Mouse (Mus musculus): ENCODE measurements around the gene Map7. TPM values are rescaled to one million over a fixed set of nuclear protein-coding genes. Genes with fewer than 3 reads are reported as not detected.

The Map7 gene
- 100 to 1,000 TPM; 106 to 165 (median 135) TPM for total RNA-seq (2022)

DNA sequence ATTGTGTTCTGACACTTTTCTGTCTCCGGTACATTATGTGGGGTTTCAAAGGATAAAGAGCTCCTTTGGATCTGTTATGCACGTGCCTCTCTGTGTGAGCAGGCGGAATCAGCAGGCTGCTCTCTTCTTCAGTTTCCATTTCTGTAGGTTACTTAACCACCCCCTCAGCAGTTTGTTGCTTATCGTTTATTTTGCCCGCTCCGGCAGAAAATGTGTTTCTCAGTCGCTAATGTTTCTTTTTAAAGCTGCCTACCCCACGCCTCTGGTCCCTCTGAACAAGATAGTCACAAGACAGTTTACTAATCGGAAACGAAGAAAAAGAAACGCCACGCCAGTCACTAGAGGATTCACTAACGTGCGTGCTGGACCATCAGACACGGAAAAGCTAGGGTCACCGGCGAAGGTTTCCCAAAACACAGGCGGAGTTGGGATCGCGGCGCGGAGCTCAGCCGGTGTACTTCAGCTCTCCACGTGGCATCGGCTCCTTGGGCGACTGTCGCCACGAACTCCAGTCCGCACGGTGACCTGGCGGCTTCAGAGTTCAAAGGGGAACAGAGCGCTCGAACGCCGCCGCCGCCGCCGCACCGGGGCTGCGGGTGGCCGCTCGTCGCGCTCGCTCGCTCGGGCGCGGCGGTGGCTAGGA, at the start of gene Map7:
Gene Map7, plus strand, starts transcription at position 342 of the 643 bp plus-strand sequence.
- DNase-seq (ENCODE audit: low spot score in 2 of 2) = peak in 1 of 2 experiments; percentile 29

DNA sequence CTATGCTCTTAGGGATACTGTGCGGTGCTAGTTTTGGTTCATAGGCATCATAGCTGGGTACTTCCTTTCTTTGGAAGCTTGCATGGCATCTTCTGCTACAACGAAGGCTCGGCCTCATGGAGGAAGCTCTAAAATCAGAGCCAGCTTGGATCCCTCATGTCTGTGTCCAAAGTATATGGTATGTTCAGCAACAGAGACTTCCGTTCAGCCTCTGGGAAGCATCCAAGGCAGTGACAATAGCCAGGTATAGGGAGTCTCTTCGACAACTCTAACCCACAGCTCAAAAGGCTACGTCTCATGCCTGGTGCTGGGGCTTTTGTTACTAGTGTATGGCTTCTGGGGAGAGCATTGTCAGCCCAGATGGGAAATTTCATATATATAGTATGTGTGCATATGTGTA, 46.8 kb upstream of the Map7 start:
- no peak for DNase-seq (ENCODE audit: low spot score in 2 of 2)

DNA sequence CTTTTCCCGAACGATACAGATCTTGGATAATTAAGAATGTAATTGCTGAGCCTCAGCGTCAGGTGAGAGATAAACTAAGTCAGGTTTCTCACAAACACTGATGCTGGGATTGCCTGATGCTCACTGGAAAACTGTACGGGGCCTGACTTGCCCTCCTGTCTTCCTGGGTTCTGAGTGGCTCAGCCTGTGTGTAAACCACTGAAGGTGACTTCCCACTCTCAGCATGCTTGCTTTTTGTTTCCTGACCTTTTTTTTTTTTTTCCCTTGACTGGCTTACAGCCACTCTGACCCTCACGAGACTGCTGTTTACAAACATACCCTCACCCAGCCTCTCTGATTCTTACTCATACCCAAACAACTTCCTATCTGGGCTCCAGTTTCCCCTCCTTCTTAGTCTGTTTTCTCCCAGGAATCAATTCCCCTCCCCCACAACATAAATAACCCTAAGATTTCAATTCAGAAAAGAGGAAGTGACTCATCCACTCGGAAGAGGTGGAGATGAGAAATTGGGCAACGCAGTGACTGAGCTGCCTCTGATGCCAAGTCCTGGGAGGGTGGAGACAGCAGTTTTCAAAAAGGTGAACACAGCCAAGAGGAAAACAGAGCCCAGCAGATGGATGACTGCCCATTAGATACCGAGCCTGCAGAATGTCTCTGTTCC, 43.9 kb upstream of the Map7 start:
- DNase-seq (ENCODE audit: low spot score in 2 of 2) = no peak

DNA sequence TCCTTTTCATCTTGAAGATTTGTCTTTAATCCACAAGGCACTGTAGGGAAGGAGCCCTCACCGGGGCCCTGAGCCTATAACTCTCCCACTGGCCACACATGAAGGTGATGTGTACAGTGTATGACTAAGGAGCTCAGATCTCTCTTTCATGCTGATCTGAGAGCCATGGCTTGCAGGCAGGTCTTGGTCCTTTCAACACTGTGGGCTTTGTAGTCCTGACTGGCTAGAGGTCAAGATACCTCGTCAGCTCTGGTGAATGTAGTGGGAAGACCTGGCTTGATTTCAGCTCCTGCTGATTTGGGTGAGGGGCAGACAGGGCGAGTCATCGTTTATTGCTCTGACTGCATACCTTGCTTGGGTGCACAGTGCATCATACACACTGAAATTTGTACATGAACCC, 42.7 kb upstream of the Map7 start:
- no peak for DNase-seq (ENCODE audit: low spot score in 2 of 2)

DNA sequence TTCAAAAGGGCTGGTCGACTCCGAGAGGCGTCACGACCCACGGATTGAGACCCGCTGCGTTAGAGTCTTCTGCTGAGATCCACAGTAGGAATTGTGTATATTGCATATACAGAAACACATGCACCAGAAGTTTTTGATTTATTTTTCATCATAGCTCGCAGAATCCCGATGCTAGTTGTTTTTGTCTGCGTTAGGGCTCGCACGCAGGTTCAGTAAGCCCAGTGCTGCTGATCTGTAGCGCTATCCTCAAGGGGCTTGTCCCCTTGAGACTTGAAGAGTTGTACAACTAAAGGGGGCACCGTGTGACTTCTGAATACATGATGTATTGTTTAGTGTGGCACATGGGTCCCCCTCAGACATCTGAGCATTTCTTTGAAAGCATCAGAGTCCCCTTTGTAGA, 41.2 kb upstream of the Map7 start:
- no peak for DNase-seq (ENCODE audit: low spot score in 2 of 2)

DNA sequence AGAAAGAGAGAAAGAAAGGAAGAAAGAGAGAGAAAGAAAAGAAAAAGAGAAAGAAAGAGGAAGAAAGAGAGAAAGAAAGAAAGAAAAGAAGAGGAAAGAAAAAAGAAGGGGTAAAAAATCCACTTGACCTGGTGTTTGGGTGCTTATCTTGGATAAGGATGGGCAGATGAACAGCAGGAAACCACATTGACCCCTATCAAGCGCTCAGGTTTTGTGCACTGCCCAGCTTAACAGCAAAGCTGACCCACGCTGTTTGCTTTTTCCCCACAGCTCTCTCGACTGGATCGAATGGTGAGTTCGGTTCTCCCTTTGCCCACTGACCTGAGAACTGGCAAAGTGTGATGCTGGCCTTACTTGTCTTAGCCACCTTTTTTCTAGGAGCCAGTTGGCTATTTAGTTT, 36.8 kb upstream of the Map7 start:
- no peak for DNase-seq (ENCODE audit: low spot score in 2 of 2)

DNA sequence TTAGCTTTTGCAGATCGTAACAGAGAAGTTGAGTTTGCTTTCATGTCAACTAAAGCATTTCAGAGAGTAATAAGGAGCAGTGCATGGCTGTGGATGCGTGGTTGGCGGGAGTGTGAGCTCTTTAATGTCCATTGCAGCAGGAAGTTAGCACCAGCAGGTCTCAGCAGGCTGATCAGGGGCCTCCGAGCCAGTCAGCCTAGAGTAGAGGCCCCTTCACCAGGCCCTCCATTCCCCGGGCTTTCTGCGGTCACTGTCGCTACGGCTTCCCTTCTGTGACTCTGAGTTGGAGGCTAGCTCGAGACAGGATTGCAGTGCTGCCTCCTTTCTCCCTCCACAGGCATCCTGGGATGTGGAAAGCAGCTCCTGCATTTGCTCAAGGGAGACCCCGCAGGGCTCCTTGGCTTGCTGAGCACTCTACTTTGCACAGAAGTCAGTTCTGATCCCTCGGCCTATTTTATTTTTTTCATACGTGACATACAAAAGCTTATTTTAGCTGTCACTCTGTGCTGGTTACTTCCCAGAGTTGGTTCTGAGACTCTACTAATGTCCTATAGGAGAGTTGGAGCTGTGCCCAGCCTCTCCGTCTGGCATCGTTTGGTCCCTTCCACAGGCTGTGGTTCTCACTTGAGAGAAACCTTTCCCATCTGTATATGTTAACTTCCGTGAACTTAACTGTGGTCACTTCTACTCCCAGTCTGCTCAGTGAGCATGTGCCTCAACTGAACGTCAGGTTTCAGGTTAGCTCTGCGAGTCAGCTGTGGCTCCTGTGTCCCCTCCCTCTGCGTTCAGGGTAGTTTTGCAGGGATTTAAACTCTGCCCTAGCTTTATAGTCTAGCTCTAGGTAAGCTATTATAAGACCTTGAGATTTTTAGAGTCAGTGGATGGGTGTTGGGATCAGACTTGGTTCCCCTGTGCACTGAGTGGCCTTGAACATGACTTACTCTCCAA, 36.0 kb upstream of the Map7 start:
- no peak for DNase-seq (ENCODE audit: low spot score in 2 of 2)

DNA sequence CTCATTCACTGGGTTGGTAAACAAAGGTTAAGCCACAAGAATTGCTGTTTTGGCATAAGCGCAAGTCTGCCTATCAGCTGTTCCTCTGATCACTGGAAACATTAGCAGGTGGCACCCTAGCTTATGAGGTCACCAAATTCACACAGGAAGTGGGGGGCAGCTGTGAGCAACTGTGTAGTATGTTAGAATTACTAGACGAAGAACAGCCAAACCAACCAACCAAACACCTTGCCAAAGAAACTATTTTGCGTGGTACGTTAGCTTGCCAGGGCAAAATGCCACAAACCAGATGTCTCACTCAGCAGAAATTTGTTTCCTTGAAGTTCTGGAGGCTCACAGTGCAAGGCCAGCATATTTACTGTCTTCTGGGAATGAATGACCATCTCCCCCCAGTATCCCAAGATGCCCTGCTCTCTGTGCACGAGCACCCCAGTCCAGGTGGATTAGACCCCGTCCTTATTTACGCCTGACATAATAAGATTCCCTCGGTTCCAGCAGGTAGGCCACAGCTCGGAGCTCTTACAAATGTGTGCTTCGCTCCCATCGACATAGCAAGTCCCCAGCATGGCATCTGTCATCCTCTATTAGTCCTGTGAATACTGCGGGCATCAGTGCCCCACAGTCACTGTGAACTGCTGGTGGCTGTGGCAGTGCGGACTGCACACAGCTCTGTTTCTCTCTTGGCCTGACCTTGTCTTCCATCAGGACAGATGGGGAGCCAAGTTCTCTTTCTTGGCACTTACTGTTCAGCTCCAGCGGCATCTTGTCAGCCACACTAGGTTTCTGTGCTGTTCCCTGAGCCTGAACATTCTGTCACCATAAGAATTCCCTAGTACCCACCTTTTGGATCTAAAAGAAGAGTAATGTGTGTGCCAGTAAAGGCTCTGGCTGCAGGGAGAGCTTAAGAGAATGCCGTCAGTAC, 28.5 kb upstream of the Map7 start:
- no peak for DNase-seq (ENCODE audit: low spot score in 2 of 2)

DNA sequence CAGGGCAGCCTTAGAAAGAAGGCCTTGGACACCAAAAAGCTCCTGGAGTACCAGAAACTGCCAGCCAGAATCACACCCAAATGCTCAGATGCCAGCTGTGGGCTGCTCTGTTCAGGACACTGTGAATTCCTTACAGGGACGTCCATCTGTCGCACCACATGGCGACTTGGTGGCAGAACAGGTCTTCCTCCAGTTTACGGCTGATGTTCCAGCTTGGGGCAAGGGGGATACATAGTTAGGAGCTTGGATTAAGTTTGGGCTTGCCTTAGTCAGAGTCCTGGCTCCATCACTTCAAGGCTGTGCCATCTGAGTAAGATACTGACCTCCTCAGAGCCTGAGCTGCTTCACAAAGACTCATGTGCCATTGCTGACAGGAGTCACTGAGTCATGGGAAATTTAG, 26.3 kb upstream of the Map7 start:
- no peak for DNase-seq (ENCODE audit: low spot score in 2 of 2)

DNA sequence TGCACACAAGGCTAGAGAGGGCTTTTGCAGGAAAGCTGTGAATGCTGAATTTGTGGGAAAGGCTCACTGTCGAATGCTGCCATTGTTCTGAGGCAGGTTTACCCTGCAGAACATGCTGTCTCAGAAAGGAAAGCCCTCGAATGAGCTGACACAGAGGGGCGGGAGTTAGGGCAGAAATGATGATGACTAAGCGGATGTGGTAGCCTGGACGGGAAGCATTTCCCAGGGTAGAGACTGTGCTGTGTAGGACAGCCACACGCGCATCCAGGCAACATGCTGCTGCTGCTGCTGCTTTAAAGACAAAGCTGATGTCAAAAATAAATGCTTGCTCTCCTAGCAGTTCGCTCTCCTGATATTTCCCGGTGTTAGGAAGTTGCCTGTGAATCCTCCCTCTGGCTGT, 24.9 kb upstream of the Map7 start:
- DNase-seq (ENCODE audit: low spot score in 2 of 2) = no peak

DNA sequence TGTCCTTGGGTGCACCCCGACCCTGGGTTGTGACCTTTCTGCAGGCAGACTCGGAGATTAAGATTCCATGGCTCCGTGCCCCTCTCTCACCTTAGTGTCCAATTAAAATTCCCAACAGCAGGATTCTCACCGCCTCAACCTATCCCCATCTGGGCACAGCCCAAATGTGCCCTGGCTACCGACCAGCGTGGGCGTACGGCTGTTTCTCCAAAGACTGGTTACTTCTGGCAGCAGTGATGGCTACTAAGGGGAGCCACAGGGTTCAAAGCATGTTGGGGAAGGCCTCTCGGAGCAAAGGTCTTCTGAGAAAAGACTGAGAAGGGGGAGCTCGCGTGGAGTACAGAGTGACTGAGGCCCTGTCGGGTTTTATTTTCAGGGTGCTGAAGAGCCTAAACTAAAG, 23.7 kb upstream of the Map7 start:
- no peak for DNase-seq (ENCODE audit: low spot score in 2 of 2)

DNA sequence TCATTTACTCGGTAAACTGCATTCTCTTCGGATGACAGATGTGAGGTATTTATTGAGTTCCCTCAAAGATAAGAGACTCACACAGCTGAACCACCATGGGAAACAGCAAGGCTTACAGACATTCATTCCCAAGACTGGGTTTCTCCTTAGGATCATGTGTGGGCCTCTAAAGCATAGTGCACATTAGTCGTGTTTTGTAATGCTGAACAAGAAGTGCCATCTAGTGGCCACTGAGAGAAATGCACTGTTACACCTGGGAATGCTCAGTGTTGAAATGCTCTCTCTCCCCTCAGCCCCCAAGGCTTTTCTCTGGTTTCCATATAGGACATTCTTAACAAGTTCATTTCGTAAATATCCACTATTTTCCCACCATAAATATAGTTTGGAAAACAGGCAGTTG, 23.0 kb upstream of the Map7 start:
- peak; percentile 41 to 77 for DNase-seq (ENCODE audit: low spot score in 2 of 2)

DNA sequence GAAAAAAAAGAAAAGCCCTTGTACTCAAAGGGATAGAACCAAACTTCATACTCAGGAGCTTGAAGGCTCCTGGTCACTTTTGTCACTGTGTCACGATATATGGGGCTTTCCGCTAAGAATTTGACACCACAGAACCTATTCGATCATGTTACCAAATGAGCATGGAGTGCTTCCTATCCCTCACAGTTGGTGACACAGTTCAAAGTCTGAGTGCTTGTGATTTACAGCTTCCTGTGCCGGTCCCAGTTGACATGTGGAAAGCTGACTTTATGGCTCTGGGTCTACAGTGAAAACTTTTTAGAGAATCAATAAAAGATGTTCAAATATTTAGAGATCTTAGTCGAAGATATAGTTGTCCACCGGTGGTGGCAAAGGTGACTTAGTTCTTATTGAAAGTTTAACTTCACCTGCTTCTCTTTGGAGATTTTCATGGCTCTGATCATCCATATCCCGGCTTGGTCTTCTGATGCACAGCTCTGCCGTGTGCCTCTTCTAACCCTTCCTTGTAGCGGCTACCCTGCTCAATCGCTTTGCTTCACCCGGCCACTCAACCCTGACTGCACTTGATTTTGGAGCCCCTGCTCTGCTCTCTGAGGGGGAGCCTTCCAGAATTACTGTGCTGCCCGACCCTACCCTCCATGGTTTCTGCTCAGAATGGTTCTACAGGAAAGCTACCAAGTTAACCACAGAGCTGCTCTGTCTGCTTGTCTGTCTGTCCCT, 15.2 kb upstream of the Map7 start:
- DNase-seq (ENCODE audit: low spot score in 2 of 2) = no peak

DNA sequence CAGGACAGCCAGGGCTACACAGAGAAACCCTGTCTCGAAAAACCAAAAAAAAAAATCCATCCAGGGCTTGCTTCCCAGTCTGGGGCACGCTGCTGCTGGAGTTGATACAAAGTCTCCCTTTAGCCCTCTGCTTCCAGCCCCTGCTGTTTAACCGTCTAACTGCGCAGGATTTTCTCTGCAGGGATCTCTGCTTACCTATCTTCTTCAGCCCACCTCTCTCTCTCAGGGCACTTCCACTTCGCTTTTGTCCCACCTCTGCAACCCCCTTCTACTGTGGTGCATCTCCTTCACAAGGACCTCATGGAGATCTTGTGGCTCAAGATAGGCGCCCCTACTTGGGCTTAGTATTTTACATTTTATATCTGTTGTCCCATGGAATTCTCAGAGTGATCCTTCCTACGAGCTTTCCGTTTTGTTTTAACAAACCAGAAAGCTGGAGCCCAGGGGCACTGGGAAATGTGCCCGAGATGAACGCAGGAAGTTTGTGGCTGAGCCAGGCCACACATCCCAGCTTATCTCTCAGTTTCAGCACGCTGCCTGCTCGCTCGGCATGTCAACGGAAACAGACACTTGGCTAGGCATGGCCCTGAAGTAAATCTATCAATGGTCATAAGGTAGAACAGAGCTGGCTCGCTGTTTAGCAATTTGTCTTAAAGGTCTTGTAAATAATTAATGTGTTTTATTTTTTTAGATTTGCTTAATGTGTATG, 12.8 kb upstream of the Map7 start:
- no peak for DNase-seq (ENCODE audit: low spot score in 2 of 2)

DNA sequence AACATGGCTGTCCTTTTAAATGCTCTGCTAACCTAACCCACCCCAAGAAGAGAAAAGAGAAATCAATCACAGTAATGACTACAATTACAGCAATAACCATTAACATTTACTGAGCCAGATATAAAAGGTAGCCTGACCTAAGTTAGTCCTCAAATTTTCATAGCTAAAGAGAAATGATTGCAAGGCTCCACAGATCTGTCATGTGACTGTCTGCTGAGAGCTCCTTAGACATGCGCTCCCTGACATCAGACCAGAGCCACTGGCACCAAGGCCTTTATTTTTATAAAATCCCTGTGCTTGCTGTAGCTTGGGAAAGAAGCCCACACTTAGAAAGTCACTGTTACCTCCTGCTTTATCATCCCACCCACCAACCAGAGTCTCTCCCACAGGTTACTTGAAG, 11.8 kb upstream of the Map7 start:
- DNase-seq (ENCODE audit: low spot score in 2 of 2) = no peak

DNA sequence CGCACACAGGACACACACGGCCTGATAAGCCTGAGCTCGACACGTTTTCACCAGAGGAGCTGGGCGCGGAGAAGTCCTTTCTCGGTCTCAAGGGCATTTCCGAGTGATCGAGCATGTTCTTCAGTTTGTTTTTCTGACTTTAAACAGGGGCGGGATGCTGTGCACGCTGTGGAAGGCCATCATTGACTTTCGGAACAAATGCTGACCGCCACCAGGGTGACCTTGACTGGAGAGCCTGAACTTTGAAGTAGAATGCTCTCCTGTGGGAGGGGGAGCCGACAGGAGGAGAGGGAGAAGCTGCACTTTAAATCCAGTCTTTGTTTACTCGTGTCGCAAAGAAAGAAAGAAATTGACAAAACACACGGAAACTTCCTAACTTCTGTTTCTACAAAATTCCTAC, 6.9 kb upstream of the Map7 start:
- DNase-seq (ENCODE audit: low spot score in 2 of 2) = no peak

DNA sequence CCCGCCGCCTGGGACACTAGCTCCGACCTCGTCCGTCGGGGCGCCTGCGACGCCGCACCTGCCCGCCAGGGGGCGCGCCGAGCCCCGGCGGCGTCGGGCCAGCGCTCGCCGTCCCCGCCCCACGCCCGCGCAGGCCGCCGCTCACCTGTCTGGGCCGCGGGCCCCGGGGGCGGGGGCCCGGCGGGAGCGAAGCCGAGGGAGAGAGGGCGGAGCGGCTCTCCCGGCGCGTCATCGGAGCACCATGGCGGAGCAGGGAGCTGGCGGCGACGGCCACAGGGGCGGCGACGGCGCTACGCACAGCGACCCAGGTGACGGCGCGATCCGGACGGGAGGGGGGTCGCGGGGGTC, 476 bp downstream of the Map7 start:
- DNase-seq (ENCODE audit: low spot score in 2 of 2) = no peak

DNA sequence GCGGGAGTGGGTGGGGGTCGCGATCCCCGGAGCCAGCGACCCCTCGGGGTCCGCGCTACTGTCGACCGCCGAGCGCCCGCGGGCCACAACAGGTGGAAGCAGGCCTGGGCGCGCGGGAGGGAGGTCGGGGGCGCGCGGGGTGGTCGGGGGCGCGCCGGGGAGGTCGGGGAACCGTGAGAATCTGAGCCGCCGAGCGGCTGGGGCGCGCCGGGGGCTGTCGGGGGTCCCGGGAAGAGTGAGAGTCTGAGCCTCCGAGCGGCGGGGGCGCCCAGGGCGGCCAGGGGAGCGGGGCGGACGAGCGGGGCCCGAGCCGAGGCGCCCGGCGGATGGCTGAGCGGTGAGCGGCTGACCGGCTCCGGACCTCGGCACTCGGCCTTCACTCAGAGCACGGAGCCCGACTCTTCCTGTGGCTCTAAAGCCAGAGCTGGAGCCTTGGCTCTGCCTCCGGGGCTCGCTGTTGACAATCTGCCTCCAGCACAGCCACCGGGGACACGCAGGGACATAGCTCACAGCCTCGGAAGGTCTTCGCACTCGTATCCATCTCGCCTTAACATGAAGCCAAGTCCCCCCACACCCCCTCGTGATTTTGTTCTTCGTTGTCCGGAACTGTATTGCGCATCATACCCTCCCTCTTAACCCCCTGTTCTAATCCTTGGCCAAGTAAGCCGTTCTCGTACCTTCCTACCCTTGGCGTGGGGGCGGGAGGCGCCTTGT, 1.0 kb downstream of the Map7 start:
- peak; percentile 57 for DNase-seq (ENCODE audit: low spot score in 2 of 2)

DNA sequence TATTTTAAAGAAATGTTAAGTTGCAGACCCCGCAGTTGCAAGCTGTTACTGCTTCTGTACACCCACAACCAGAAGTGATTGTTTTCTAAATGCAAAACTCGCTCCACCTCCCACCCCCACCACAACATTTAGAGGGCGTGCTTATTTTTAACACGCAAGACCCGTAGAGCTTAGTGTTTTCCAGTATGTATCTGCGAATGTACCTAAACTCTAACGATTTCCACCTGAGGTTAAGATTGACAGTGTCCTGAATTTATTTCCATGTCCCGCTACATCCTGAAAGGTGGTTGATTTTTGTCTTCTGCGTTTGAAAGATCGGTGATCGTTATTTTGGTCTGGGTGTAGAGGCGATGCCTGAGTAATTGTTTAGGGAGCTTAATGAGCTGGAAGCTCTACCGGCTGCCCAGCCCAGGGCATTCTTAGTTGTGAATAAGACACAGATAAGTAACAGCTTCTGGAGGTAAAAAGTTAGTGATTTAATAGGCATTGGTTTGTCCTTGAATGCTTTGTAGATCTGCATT, 1.6 kb downstream of the Map7 start:
- no peak for DNase-seq (ENCODE audit: low spot score in 2 of 2)

All from layer of hippocampus, adult 8-10 months (tissue).